10 mouse cellular contexts compared by ENCODE assay signal in the genomic region with DNA sequence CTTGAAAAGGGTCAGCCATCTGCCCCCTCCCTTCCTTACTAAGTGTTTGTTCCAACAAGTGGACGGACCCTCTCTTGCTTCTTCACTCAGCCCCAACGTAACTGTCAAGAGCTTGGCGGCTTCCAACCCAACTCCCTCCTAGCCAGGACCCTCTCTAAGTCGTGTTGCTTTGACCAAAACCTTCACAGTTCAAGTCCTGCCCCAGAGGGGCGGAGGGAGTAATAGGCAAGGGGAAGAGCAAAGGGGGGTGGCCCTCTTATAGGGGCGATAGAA. TPM values are rescaled to one million over a fixed set of nuclear protein-coding genes. Genes with fewer than 3 reads are reported as not detected.
DNase-seq lines count a peak whose midpoint lies in the region; ATAC-seq and TF ChIP-seq lines count a peak whose summit lies in the region.
"Had no signal": no experiment of that assay in that cellular context is flagged by ENCODE, and none has a peak within 500 bp of the region (broad histone marks: within the 10 kb centered on the region; RNA-seq: fewer than 3 reads in every experiment).

No protein-coding gene starts in this region.

- H3K4me3 ChIP-seq in heart, embryonic 15.5 days = peak overlapping the region; percentile 48
- H3K4me3 ChIP-seq in hindbrain, embryonic 16.5 days (ENCODE audit: low read length) = peak overlapping the region; percentile 28; the same call in 1 of the 2 replicates
- 0 out of 2 replicates have a peak overlapping the region, but pooled peaks have one; percentile 38 for H3K4me3 ChIP-seq in midbrain, embryonic 15.5 days
- no peak overlapping the region for H3K4me3 ChIP-seq in layer of hippocampus, adult 2 months

- H3K27ac ChIP-seq in heart, embryonic 15.5 days = peak overlapping the region; percentile 61
- H3K27ac ChIP-seq in hindbrain, embryonic 16.5 days (ENCODE audit: low read depth, low read length) = no peak overlapping the region
- no peak overlapping the region for H3K27ac ChIP-seq in midbrain, embryonic 15.5 days
- H3K27ac ChIP-seq in layer of hippocampus, adult 2 months = no peak overlapping the region

- no peak for TF ChIP-seq CTCF in layer of hippocampus, adult 2 months (conservative IDR thresholded peaks at IDR 0.05)

- peaks cover 33% of the 10 kb centered on the region for H3K27me3 ChIP-seq in heart, embryonic 15.5 days
- H3K27me3 ChIP-seq in hindbrain, embryonic 16.5 days (replicated peaks; ENCODE audit: control insufficient read depth, insufficient read depth, low read length) = peaks cover 56% of the 10 kb centered on the region
- H3K27me3 ChIP-seq in midbrain, embryonic 15.5 days (replicated peaks) = peaks cover 61% of the 10 kb centered on the region

- peaks cover 50% of the 10 kb centered on the region for H3K4me1 ChIP-seq in heart, embryonic 15.5 days (replicated peaks)
- peaks cover 27% of the 10 kb centered on the region for H3K4me1 ChIP-seq in hindbrain, embryonic 16.5 days (ENCODE audit: control insufficient read depth, insufficient read depth, low read depth, low read length)
- H3K4me1 ChIP-seq in midbrain, embryonic 15.5 days = peaks cover 28% of the 10 kb centered on the region

- ATAC-seq in heart, embryonic 15.5 days (replicated peaks; ENCODE audit: insufficient number of reproducible peaks, insufficient read depth, low FRiP score, low read depth) = no peak
- peak; percentile 7; the same call in 1 of the 2 replicates for ATAC-seq in common myeloid progenitor, adult 5-6 weeks (replicated peaks; ENCODE audit: low read depth, poor library complexity, severe bottlenecking)
- no peak for ATAC-seq in hindbrain, embryonic 16.5 days
- no peak for ATAC-seq in midbrain, embryonic 15.5 days (replicated peaks)
- no peak for ATAC-seq in erythroblast, adult 5-6 weeks (replicated peaks; ENCODE audit: low FRiP score, poor library complexity, severe bottlenecking)

- no peak for DNase-seq in heart, postnatal 4 days
- no peak for DNase-seq in spleen, postnatal 4 days (ENCODE audit: low spot score in 2 of 2)
- no peak for DNase-seq in layer of hippocampus, adult 2 months (ENCODE audit: low spot score in 2 of 2)

- WGBS in heart, embryonic 15.5 days = 4% methylated on average over 6 of the region's 6 CpGs
- 6% methylated on average over 6 of the region's 6 CpGs for WGBS in hindbrain, embryonic 16.5 days
- 4% methylated on average over 6 of the region's 6 CpGs for WGBS in midbrain, embryonic 15.5 days

- H3K4me2 ChIP-seq in heart, embryonic 15.5 days = peak overlapping the region; percentile 76
- peak overlapping the region; percentile 53 for H3K4me2 ChIP-seq in hindbrain, embryonic 16.5 days (ENCODE audit: low read length)
- peak overlapping the region; percentile 73 for H3K4me2 ChIP-seq in midbrain, embryonic 15.5 days

- H3K36me3 ChIP-seq in heart, embryonic 15.5 days = peaks cover 28% of the 10 kb centered on the region
- peaks cover 37% of the 10 kb centered on the region for H3K36me3 ChIP-seq in hindbrain, embryonic 16.5 days (ENCODE audit: control insufficient read depth, insufficient read depth, low read length)
- peaks cover 38% of the 10 kb centered on the region for H3K36me3 ChIP-seq in midbrain, embryonic 15.5 days (replicated peaks)

- H3K9me3 ChIP-seq in heart, embryonic 15.5 days (replicated peaks) = no peaks in the 10 kb centered on the region
- no peaks in the 10 kb centered on the region for H3K9me3 ChIP-seq in hindbrain, embryonic 16.5 days (ENCODE audit: control insufficient read depth, low read length)
- H3K9me3 ChIP-seq in midbrain, embryonic 15.5 days = no peaks in the 10 kb centered on the region

- peak overlapping the region; percentile 53; the same call in 1 of the 2 replicates for H3K9ac ChIP-seq in heart, embryonic 15.5 days
- peak overlapping the region; percentile 30; the same call in 1 of the 2 replicates for H3K9ac ChIP-seq in hindbrain, embryonic 16.5 days (ENCODE audit: low read depth, low read length)
- no peak overlapping the region for H3K9ac ChIP-seq in midbrain, embryonic 15.5 days

RNA-seq across cellular contexts. Expression of a gene that starts 0.9 kb away (rescaled TPM):
- polyA plus RNA-seq in heart, embryonic 15.5 days (2015; fragmentation: Nextera tagmentation; extraction: Ambion mirVana) = 65.5 and 74.9 TPM in 2 replicates
- 10 to 100 TPM; 32.3 to 33.1 TPM for total RNA-seq in heart, postnatal 4 days (2021)
- total RNA-seq in common myeloid progenitor, adult 5-6 weeks (2017) = 0.91 TPM in 1 of 2 replicates, not detected in the other
- polyA plus RNA-seq in hindbrain, embryonic 16.5 days (2015; fragmentation: Nextera tagmentation; extraction: Ambion mirVana) = 2.9 and 5.3 TPM in 2 replicates
- 3.8 and 5.5 TPM in 2 replicates for polyA plus RNA-seq in midbrain, embryonic 15.5 days (2015; fragmentation: Nextera tagmentation; extraction: Ambion mirVana)
- total RNA-seq in erythroblast, adult 5-6 weeks (2015; ENCODE audit: low replicate concordance) = 1.9 TPM in 1 of 2 replicates, not detected in the other
- not detected in 2 replicates for total RNA-seq in erythroblast, adult 5-6 weeks (2017; ENCODE audit: low replicate concordance)
- total RNA-seq in layer of hippocampus, adult 2 months (2021) = 1 to 10 TPM; 2.7 to 3.4 TPM
- polyA plus RNA-seq: erythroblast, embryonic 14.5 days had no signal

RNA-seq across cellular contexts. Expression of a gene that starts 8.9 kb away (rescaled TPM):
- polyA plus RNA-seq in heart, embryonic 15.5 days (2015; fragmentation: Nextera tagmentation; extraction: Ambion mirVana) = not detected in 2 replicates
- not detected for total RNA-seq in heart, postnatal 4 days (2021)
- total RNA-seq in common myeloid progenitor, adult 5-6 weeks (2017) = not detected in 2 replicates
- polyA plus RNA-seq in hindbrain, embryonic 16.5 days (2015; fragmentation: Nextera tagmentation; extraction: Ambion mirVana) = not detected in 2 replicates
- not detected in 2 replicates for polyA plus RNA-seq in midbrain, embryonic 15.5 days (2015; fragmentation: Nextera tagmentation; extraction: Ambion mirVana)
- total RNA-seq in erythroblast, adult 5-6 weeks (2015; ENCODE audit: low replicate concordance) = not detected in 2 replicates
- total RNA-seq in erythroblast, adult 5-6 weeks (2017; ENCODE audit: low replicate concordance) = not detected in 2 replicates
- total RNA-seq in layer of hippocampus, adult 2 months (2021) = not detected
- total RNA-seq: MEL had no signal
- polyA plus RNA-seq: erythroblast, embryonic 14.5 days had no signal

RNA-seq across cellular contexts. Expression of a gene that starts 14.9 kb away (rescaled TPM):
- polyA plus RNA-seq in heart, embryonic 15.5 days (2015; fragmentation: Nextera tagmentation; extraction: Ambion mirVana) = 17.3 and 23.4 TPM in 2 replicates
- total RNA-seq in heart, postnatal 4 days (2021) = 10 to 100 TPM; 15.9 to 17.7 TPM
- 18.9 and 21.1 TPM in 2 replicates for total RNA-seq in common myeloid progenitor, adult 5-6 weeks (2017)
- 54.4 and 55.7 TPM in 2 replicates for polyA plus RNA-seq in hindbrain, embryonic 16.5 days (2015; fragmentation: Nextera tagmentation; extraction: Ambion mirVana)
- polyA plus RNA-seq in midbrain, embryonic 15.5 days (2015; fragmentation: Nextera tagmentation; extraction: Ambion mirVana) = 61.0 and 62.1 TPM in 2 replicates
- total RNA-seq in erythroblast, adult 5-6 weeks (2015; ENCODE audit: low replicate concordance) = 0.77 and 0.84 TPM in 2 replicates
- total RNA-seq in erythroblast, adult 5-6 weeks (2017; ENCODE audit: low replicate concordance) = 2.1 and 3.2 TPM in 2 replicates
- 100 to 1,000 TPM; 111 to 114 TPM for total RNA-seq in layer of hippocampus, adult 2 months (2021)

RNA-seq across cellular contexts. Expression of a gene that starts 29.5 kb away (rescaled TPM):
- polyA plus RNA-seq in heart, embryonic 15.5 days (2015; fragmentation: Nextera tagmentation; extraction: Ambion mirVana) = 38.4 and 41.8 TPM in 2 replicates
- 10 to 100 TPM; 30.1 to 32.3 TPM for total RNA-seq in heart, postnatal 4 days (2021)
- 50.8 and 66.1 TPM in 2 replicates for total RNA-seq in common myeloid progenitor, adult 5-6 weeks (2017)
- polyA plus RNA-seq in hindbrain, embryonic 16.5 days (2015; fragmentation: Nextera tagmentation; extraction: Ambion mirVana) = 50.0 and 54.9 TPM in 2 replicates
- polyA plus RNA-seq in midbrain, embryonic 15.5 days (2015; fragmentation: Nextera tagmentation; extraction: Ambion mirVana) = 54.6 and 56.2 TPM in 2 replicates
- 23.0 and 24.8 TPM in 2 replicates for total RNA-seq in erythroblast, adult 5-6 weeks (2015; ENCODE audit: low replicate concordance)
- total RNA-seq in erythroblast, adult 5-6 weeks (2017; ENCODE audit: low replicate concordance) = 20.7 and 51.7 TPM in 2 replicates
- 10 to 100 TPM; 43.6 to 48.8 TPM for total RNA-seq in layer of hippocampus, adult 2 months (2021)

RNA-seq across cellular contexts. Expression of a gene that starts 40.0 kb away (rescaled TPM):
- polyA plus RNA-seq in heart, embryonic 15.5 days (2015; fragmentation: Nextera tagmentation; extraction: Ambion mirVana) = 3.8 and 5.0 TPM in 2 replicates
- 1 to 10 TPM; 3.5 to 4.7 TPM for total RNA-seq in heart, postnatal 4 days (2021)
- total RNA-seq in common myeloid progenitor, adult 5-6 weeks (2017) = 2.9 and 3.2 TPM in 2 replicates
- polyA plus RNA-seq in hindbrain, embryonic 16.5 days (2015; fragmentation: Nextera tagmentation; extraction: Ambion mirVana) = 14.2 and 15.5 TPM in 2 replicates
- 15.7 and 17.1 TPM in 2 replicates for polyA plus RNA-seq in midbrain, embryonic 15.5 days (2015; fragmentation: Nextera tagmentation; extraction: Ambion mirVana)
- not detected in 2 replicates for total RNA-seq in erythroblast, adult 5-6 weeks (2015; ENCODE audit: low replicate concordance)
- 0.09 TPM in 1 of 2 replicates, not detected in the other for total RNA-seq in erythroblast, adult 5-6 weeks (2017; ENCODE audit: low replicate concordance)
- 10 to 100 TPM; 26.5 to 27.9 TPM for total RNA-seq in layer of hippocampus, adult 2 months (2021)

Comparison
In these comparisons a context has a peak if more than half of its experiments do, and no peak if none do; other contexts are left out.
1. RNA of a gene that starts 0.9 kb away (total RNA-seq): 32.3 to 33.1 TPM in heart, postnatal 4 days; 2.7 to 3.4 TPM in layer of hippocampus, adult 2 months, 0.91 TPM in common myeloid progenitor, adult 5-6 weeks and 1.9 TPM in erythroblast, adult 5-6 weeks; every median in the first group is over 4 times any median in the second.
2. Peak in every context shown above with its lines, with median percentiles within 50 percentile points of each other: H3K4me2 ChIP-seq.